Mouse (Mus musculus) monocyte, adult 5-6 weeks (primary cell): ENCODE data around the gene Pccb. TPM values are rescaled to one million over a fixed set of nuclear protein-coding genes. Genes with fewer than 3 reads are reported as not detected.

Experiments used
- ATAC-seq: fragments of 153-309, 156-312 bp; replicated peaks from 2 replicates; pipeline ENCODE4 v1.8.0; 2017; ENCODE audit warnings: mild to moderate bottlenecking; ENCODE audit not compliant: low TSS enrichment, insufficient number of reproducible peaks, severe bottlenecking, poor library complexity, low FRiP score
- total RNA-seq: library from RNA; stranded (forward); fragments of 200-1000, 200-491, 200-594 nt; gene quantifications from 3 replicates; pipeline ENCODE4 v1.2.3, GENCODE M21; 2017

The Pccb gene
- 2.6 to 5.3 TPM (median 3.8 TPM) in 3 replicates for total RNA-seq

DNA sequence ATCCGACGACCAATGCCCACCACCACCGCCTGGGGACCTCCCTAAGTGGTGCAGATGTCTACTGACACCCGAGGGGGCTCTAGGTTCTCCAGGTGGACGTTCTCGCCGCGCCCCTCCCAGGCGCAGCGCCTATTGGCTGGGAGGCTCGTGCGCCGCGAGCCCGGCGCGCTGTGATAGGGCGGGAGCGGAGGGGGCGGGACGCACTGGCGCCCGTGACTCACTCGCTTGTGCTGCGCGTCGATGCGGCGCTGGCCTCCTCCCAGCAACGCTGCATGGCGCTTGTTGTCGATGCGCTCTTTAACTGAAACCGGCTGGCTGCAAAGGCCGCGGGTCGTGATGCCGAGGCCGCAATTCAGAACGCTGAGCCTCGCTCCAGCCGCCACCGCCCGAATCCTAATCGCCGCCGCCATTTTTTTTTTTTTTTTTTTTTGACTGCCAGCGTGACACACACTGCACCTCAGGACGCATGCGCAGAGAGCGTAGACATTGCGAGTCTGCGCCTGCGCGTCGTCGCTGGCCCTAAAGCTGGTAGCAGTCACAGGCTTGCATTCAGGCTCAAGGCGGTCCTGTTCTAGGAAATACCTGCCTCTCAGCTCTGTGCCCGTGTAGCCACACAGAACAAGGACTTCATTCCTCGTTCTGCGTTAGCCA lies at the start of gene Pccb:
Pccb (minus strand) TSS at position 451 of the 651 bp plus-strand sequence.
- peak; percentile 90 for ATAC-seq

DNA sequence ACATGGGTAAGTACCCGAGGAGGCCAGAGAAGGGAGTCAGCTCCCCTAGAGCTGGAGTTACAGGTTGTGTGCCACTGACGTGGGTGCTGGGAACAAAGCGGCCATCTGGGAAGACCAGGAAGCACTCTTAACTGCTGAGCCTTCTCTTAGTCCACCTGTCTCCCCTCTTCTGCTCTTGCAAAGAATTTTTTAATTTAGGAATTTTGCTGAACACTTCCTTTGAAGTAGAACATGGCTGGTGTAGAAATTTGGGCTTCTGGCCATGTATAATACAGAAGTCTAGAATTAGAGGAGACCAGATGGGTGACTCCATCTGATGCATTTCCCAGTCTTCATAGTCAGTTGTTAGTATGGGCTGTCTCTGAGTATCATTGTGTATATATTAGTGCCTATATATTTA lies 49.0 kb upstream of the Pccb start:
- ATAC-seq = no peak

DNA sequence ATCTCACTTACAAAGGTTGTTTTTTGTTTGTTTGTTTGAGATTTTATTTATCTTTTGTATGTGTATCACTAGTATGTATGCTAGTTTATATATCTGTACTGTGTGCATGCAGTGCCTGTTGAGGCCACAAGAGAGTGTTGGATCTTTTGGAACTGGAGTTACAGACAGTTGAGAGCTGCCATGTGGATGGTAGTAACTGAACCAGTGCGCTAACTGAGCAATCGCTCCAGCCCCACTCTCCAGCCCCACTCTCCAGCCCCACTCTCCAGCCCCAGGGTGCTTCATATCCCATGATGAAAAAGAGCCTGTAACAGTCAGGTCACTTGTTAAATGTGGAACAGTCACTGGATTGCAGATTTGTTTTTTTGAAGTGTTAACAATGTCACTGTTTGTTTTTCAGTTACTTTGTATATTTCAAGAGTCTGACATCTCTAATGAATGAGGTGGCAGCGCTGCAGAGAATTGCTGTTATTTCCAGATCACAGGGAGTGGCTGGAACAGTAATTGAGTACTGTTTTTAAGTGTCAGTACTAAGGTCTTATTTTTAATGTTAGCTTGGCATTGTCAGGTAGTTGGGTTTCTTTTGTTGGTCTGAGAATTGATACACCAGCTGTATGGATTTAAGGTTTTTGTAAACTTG lies 45.5 kb upstream of the Pccb start:
- no peak for ATAC-seq

DNA sequence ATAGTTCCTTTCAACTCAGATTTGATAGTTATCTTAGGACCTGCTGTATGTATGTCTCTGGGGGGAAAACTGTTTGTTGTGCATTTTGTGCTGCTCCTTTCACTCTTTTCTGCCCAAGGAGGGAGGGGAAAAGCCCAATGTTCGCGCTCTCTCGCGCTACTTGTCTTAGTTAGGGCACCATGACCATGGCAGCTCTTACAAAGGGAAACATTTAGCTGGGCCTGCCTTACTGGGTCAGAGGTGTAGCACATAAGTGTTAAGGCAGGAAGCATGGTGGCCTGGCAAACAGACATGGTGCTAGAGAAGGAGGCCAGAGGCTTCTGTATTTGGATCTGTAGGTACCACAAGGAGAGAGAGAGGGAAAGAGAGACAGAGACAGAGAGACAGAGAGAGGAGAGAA lies 43.9 kb upstream of the Pccb start:
- no peak for ATAC-seq

DNA sequence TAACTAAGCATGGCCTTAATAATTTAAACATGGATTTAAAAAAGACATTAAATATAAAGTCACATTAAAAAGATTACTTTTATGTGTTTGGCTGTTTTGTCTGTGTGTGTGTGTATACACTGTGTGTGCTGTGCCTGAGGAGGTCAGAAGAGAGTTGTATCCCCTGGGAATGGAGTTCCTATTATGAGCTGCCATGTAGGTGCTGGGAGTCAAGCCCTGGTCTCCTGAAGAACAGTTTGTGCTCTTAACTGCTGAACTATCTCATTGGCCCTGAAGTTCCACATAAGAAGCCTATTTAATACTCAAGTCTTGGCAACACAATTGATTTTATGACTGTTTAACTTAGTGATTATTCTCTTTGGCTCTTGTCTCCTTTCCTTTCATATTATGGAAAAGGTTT lies 42.8 kb upstream of the Pccb start:
- ATAC-seq = no peak

DNA sequence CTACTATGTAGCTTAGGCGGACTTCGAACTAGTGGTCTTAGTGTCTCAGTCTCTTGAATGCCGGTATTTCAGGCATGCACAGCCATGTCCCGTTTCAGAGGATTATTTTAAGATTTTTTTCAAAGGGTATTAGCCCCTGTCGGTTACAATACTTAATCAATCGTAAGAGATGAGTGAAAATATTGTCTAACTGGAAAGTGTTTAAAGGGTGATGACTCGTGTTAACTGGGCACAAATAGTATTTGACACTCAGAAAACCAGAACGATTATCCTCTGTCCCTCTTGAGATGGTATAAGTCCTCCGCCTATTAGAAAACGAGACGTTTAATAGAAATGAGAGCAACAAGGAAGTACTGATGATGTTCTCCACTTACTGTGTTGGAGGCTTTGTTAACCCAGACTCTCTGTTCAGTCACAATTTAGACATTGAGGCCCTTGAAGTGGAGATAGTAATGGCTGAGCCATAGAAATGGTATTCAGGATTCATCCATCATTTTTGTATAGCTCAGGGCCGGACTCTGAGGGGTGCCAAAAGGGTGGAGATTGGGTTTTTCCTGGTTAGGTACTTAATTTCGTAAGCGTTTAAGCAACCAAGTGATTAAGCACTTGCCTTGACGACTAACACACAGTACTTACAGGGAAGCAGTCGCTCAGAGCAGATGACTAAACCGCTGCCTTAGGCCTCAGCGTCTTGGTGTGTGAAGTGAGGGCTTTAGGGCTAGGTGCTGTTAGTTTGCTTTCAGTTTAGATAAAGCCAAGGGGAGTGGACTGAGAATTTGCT lies 41.6 kb upstream of the Pccb start:
- peak; percentile 13; the same call in 1 of the 2 replicates for ATAC-seq

DNA sequence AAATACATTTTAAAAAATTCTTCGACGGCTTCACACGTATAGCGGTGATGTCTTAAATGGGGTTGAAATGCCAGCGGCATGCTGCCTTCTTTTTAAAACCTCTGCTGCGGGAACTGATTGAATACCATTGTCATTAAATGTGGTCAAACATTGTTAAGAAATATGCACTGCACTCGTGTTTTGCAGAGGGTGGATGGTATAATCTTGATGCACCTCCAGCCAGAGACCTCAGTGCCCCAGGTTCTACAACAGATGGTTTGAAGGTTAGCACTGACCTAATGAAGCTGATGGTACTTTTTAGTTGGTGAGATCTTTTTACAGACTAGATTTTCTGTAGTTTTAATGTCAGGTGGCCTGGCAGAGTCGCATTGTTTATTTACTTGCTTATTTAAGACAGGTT lies 41.0 kb upstream of the Pccb start:
- no peak for ATAC-seq

DNA sequence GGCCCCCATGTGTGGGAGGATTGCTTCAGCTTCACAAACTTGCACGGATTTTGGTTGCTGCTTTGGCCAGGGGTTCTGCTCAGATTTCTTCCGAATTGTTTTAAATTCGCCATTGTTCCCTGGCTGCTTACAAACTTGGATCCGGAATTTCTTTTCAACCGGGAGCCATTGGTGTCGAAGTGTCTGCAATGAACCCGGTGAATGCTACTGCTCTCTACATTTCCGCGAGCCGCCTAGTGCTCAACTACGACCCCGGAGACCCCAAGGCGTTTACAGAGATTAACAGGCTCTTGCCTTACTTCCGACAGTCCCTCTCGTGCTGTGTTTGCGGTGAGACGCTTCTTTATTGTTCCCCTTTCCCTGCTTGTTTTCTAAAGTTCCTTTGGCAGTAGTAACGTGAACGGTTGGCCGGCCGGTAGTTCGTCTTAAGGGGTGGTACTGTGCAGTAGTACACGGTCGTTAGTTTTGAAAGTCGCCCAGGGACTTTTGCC lies 40.4 kb upstream of the Pccb start:
- no peak; the same call in 1 of the 2 replicates for ATAC-seq

DNA sequence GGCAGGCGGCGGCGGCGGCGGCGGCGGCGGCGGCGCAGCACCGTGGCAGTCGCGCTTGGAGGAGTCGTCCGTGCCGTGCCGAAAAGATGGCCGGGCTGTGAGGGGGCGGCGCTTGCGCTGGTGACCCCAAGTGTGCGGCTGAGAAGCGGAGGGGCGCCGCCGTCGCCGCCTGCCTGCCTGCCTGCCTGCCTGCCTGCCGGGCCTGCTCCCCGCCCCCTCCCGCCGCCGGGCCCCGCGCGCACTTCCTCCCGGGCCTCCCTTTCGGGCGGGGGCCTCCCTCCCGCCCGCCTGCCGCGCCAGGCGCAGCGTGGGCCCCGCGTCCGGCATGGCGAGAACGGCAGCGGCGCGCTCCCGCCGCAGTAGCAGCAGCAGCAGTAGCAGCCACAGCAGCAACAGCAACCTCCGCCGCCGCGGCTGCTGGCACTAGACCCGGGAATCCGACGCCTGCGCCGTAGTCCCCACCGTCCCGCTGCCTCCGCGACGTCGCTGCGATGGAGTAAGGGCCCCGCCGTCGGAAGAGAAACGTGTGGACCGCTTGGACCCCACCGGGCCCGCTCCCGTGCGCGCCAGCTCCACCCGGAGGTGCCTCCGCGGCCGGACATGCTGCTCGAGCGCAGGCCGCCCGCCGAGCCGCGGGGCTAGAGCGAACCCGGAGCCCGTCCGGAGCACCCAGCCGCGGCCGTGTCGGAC lies 39.8 kb upstream of the Pccb start:
- ATAC-seq = peak; percentile 32; the same call in 1 of the 2 replicates

DNA sequence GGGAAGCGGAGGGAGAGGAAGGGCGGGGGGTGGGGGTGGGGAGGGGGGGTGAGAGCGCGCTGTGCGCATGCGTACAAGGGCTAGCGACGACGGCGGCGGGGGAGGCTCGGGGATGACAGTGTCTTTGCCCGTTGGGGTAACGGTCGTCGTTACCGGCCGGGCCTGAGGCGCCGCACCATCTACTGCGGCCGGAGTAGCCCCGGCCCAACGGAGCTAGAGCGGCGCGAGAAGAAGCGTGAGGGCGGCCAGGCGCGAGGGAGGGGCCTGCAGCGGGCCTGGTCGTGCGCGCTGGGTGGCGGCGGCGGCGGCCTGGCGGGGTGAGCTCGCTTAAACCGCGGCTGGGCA lies 39.3 kb upstream of the Pccb start, which contains the start of gene Msl2:
Msl2 (plus strand) TSS at position 115 of the 345 bp plus-strand sequence.
- ATAC-seq = no peak; the same call in 1 of the 2 replicates

DNA sequence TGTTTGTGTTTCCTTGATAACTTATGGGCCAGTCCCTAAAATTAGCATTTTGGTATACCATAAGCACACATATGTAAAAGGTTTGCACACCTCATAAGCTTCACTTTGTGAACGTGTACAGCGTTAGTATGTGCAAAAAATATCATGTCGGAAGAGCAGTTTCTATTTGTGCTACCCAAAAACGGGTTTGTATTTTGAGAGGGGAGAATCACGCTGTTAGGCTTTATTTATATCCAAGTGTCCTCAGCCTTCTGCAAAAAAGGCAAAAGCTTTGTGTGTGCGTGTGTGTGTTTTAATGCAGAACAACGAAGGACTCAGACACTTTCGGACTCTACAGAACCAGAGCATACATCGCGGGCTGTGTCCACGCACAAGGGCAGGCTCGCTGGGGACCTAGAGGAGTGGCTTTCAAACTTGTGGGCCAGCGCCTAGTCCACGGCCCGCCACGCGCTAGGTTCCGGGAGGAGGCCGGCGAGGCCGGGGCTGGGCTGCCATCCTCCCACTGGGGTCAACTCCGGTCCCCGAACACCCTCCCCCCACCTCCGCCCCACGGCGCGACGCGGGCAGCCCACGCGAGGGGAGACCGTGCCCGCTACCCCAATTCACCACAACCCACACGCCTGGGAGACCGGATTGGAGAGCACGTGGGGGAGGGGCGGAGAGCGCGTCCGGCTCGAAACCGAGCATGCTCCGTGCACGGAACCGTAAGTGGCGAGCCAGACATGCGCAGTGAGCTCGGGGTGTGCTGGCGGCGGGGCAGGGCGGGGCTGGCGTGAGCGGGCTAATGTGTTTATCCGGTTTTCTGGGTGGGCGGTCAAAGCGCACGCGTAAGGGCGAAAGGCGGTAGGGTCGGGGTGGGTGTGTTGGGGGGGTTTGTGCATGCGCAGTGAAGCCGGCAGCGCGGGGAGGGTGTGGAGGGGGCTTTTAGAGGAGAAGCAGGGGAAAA lies 38.6 kb upstream of the Pccb start:
- peak; percentile 68 for ATAC-seq

DNA sequence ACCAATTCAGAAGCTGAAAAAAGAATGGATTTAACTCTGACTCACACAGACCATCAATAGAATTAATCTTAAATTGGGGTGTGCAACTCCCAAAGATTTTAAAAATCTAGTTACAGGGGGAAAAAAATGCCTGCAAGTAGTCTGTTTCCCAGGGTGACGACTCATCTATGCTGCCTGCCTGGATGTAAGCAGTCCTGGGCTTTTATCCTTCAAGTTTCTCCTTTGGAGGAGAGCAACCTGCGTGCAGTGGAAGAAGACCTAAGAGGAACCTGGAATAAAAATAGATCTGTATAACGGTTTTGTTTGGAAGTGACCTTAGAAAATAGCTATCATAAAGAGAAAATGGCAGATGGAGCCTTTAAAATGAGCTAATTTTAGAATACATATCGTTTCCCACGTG lies 37.8 kb upstream of the Pccb start:
- ATAC-seq = no peak

DNA sequence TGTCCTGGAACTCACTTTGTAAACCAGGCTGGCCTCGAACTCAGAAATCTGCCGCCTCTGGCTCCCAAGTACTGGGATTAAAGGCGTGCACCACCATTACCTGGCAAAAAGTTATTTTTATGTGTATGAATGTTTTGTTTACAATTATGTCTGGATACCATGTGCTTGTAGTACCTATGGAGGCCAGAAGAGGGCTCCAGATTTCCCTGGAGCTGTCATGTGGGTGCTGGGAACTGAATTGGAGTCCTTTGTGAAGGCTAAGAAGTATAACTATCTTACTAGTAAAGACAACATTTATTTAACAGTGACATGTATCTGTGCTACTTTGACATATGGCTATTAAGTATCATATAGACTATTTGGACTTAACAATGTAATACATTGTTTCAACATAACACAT lies 35.1 kb upstream of the Pccb start:
- no peak for ATAC-seq

DNA sequence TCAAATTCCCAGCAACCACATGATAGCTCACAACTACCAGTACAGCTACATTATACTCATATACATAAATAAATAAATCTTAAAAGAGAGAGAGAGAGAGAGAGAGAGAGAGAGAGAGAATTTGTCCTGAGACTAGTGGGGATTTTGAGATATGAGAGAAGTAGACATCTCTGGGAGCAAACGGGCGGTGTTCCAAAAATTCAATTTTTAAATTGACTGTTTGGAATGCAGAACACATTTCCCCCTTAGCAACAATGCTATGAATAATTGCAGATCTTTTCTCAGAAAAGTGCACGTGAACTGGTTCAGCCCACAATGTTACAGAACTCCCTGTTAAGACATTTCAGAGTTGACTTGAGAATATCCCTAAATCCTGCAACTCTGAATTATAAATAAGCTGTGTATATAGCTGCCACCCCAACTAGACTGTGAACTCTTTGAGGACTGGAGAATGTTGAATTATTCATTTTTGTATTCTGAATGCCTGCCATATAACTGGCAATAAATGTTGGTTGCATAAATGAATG lies 30.4 kb upstream of the Pccb start:
- ATAC-seq = no peak

DNA sequence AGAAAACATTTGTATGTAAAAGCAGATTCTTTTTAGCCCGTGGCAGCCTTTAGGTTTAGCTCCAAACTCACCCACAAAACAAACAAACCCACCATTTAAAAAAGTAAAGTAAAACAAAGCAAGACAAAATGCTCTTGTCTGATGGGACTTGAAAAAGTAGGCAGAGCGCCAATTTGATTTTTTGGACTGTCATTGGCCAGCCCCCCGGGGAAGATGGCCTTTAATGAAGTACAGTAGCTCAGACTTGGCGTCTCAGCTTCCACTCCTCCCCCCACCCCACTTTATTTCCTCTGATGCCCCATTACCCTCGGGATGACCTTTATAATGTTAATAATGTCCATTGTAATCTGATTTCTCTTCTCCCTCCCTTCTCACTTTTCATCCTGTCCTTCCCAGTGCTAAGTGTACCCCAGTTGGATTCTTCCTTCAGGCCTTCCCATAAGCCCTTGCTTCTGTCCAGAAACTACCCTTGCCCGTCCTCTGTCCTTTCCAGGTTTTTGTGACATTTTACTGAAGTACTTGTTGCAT lies 27.6 kb upstream of the Pccb start:
- no peak for ATAC-seq

DNA sequence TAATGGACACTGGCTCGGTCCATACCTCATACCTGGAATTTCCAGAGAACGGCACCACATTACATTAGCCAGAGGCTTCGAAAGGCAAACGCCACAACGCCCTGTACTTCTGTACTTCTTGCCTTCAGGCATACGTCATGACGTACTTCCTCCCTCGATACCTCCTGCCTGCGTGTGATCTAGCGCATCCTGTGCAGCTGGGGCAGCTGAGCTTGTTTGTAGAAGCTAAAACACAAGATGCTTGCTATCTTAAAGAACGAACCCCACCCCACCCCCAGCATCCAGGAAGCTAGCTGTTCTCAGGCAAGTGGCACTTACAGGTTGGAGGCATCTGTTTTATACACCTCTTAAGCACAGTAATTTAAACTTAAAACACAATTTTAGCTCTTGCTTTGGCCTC lies 26.3 kb upstream of the Pccb start:
- peak; percentile 76 for ATAC-seq

DNA sequence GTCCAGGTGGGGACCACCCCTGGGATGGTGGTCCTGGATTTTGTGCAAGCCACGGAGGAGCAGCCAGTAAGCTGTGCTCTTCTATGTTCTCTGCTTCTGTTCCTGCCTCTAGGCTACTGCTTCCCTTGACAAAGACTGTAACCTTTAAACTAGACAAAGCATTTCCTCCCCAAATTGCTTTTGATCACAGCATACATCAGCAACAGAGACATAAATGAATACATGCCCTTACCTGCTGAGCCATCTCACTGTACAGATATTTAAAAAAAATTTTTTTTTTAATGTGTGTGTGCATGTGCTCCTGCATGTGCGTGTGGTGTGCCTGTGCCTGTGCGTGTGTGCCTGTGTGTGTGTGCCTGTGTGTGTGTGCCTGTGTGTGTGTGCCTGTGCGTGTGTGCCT lies 22.5 kb upstream of the Pccb start:
- ATAC-seq = no peak

DNA sequence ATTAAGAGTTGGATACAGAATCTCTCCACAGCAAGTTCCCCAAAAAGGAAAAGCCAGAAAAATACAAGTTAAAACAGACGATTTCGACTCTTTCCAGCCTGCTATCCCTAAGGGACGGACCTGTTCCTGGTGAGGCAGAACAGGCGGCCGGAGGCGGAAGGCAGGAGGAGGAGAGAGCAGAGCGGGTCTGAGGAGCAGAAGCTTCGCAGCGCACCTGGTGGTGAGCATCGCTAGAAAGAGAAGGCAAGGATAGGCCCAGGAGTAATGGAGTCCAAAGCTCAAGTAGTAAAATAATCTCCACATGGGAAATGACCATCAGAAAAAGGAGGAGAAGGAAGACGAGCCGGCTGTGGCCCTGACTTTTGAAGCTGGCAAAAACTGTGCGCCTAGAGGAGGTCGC lies 18.6 kb upstream of the Pccb start:
- ATAC-seq = no peak
